Mouse (Mus musculus): Measurements from ENCODE around the gene Cylc1. TPM values are rescaled to one million over a fixed set of nuclear protein-coding genes. Genes with fewer than 3 reads are reported as not detected.

Cylc1 gene
- not detected for total RNA-seq (2021)
- long read RNA-seq, experiment 1: 0 reads
- long read RNA-seq, experiment 2: 0 reads

- no peak for DNase-seq (ENCODE audit: low spot score in 2 of 2)
These were observed at the start of gene Cylc1 for GRCm38 (mm10) chrX:111110118-111110517. Cylc1 (plus strand) TSS chrX:111110418.

- no peak for DNase-seq (ENCODE audit: low spot score in 2 of 2)
These were observed 31.5 kb upstream of the Cylc1 start for GRCm38 (mm10) chrX:111078680-111079079.

- no peak for DNase-seq (ENCODE audit: low spot score in 2 of 2)
These were observed 57.8 kb downstream of the Cylc1 start, which contains the start of gene Gm10112 for GRCm38 (mm10) chrX:111168040-111168439. Gm10112 (plus strand) TSS chrX:111168340.

Other genes starting within 250 kb of the Cylc1 start
- not detected for gene Gm10112, start 57.9 kb downstream of the Cylc1 start, total RNA-seq (2021)